Mouse (Mus musculus) thymus, postnatal 0 days (tissue): ENCODE data around the gene Ndufv3. TPM values are rescaled to one million over a fixed set of nuclear protein-coding genes. Genes with fewer than 3 reads are reported as not detected.

Experiments
- microRNA-seq: library from miRNA; unstranded; fragments of <30 nt; microRNA quantifications from one replicate; pipeline ENCODE4, GENCODE M21; 2016; ENCODE audit warnings: borderline number of aligned reads
- polyA plus RNA-seq: library from polyadenylated mRNA; unstranded; fragments of >200 nt; fragmentation: Nextera tagmentation; extraction: Ambion mirVana; gene quantifications from 2 replicates; pipeline ENCODE4 v1.2.1, GENCODE M21; 2015

Gene Ndufv3
- polyA plus RNA-seq, 1 experiment from 2014 or later = 425 TPM

Small RNAs within 50 kb of the gene (microRNA-seq; reads per million reads assigned to microRNA genes)
- not detected for gene Gm24970

Other genes with a start within 250 kb of the Ndufv3 start
- gene Rsph1, start 242.7 kb upstream of the Ndufv3 start, polyA plus RNA-seq = 0.90 and 1.2 TPM in 2 replicates
- 12.8 and 14.1 TPM in 2 replicates for gene Slc37a1, start 233.3 kb upstream of the Ndufv3 start, polyA plus RNA-seq
- 1.4 and 1.6 TPM in 2 replicates for gene Pde9a, start 133.9 kb upstream of the Ndufv3 start, polyA plus RNA-seq
- gene Wdr4, start 135 bp upstream of the Ndufv3 start, polyA plus RNA-seq = 23.9 and 24.7 TPM in 2 replicates
- 30.6 and 31.9 TPM in 2 replicates for gene Pknox1, start 44.6 kb downstream of the Ndufv3 start, polyA plus RNA-seq
- 0.71 and 0.88 TPM in 2 replicates for gene Cbs, start 117.1 kb downstream of the Ndufv3 start, polyA plus RNA-seq
- 361 and 388 TPM in 2 replicates for gene U2af1, start 138.8 kb downstream of the Ndufv3 start, polyA plus RNA-seq
- gene Cryaa, start 157.7 kb downstream of the Ndufv3 start, polyA plus RNA-seq = 2.3 and 2.8 TPM in 2 replicates